Mouse (Mus musculus): ENCODE measurements around the gene Adap1. TPM values are rescaled to one million over a fixed set of nuclear protein-coding genes. Genes with fewer than 3 reads are reported as not detected.

The Adap1 gene
- polyA plus RNA-seq, 1 experiment from 2014 or later: 0.46 TPM

DNA sequence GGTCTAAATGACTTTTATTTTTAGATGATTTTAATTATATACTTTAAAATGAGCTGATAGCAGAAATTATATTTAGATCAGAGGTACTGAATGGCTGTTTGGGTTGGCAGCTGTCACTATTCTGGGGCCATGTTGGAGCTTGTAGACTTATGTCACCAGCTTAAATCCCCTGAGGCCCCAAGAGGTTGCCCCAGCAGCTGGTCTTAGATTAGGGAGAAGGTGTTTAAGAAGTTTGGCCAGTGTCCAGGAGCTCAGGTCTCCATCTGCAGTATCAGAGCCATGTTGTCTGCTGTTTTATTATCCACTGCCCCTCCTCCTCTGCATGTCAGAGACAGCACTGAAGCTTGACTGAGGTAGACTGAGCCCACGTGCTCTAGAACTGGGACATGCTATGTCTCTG, 82.0 kb downstream of the Adap1 start:
- no peak overlapping the region for H3K4me3 ChIP-seq
- no peaks in the 10 kb centered on the region for H3K9me3 ChIP-seq (replicated peaks)
- peaks cover 100% of the 10 kb centered on the region for H3K36me3 ChIP-seq
- 97% methylated on average over 1 of the region's 1 CpGs for WGBS
- no peaks in the 10 kb centered on the region for H3K4me1 ChIP-seq
- no peak overlapping the region for H3K27ac ChIP-seq
- no peak for DNase-seq (ENCODE audit: low spot score)
- no peaks in the 10 kb centered on the region for H3K27me3 ChIP-seq (ENCODE audit: low read depth, poor library complexity, severe bottlenecking)

DNA sequence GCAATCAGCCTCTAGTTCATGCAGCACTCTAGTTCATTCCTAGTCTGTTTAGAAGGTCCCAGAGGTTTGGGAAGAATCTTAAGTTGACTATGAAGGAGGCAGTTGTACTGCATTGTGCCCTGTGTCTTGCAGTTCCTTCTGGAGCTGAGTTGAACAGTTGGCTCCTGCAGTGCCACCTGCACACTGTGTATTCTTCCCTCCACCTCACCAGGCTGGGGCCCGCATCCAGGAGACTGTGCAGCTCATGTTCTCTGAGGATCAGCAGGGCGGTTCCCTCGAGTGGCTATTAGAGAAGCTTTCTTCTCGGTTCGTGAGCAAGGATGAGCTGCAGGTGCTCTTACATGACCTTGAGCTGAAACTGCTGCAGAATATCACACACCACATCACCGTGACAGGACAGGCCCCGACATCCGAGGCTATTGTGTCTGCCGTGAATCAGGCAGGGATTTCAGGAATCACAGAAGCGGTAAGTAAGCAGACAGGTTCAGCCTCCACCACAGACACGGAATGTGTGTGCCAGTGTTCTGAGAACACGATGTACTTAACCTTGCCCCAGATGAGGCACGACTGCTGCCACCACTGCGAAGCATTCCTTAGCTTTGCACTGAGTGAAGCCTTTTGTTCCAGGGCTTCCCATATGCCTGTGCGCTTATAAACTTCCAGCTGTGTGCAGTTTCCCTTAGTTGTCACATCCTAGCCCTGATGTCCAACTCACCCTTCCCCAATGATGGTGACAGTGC, 84.2 kb downstream of the Adap1 start:
- H3K36me3 ChIP-seq: peaks cover 100% of the 10 kb centered on the region
- 90% methylated on average over 15 of the region's 15 CpGs for WGBS
- no peaks in the 10 kb centered on the region for H3K27me3 ChIP-seq (ENCODE audit: low read depth, poor library complexity, severe bottlenecking)
- no peaks in the 10 kb centered on the region for H3K9me3 ChIP-seq (replicated peaks)
- DNase-seq (ENCODE audit: low spot score): no peak
- no peak overlapping the region for H3K4me3 ChIP-seq
- H3K4me1 ChIP-seq: no peaks in the 10 kb centered on the region
- no peak overlapping the region for H3K27ac ChIP-seq

DNA sequence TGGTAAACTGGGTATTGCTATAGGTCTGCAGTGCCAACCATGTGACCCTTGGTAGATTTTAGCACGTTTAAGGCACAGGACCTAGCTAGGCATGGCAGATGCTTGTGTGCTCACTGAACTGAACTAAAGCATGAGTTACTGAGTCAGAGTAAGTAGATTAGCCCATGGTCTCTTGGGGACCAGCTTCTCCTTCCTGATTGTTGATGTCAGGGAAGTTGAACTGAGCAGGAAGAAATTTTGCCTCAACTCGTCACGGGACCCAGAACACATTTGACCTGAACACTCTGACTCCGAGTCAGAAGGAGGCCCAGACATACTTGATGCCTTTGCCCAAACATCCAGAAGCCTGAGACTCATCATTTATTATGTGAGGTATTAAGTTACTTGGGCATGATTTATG, 88.0 kb downstream of the Adap1 start:
- H3K36me3 ChIP-seq: peaks cover 100% of the 10 kb centered on the region
- 87% methylated on average over 4 of the region's 4 CpGs for WGBS

DNA sequence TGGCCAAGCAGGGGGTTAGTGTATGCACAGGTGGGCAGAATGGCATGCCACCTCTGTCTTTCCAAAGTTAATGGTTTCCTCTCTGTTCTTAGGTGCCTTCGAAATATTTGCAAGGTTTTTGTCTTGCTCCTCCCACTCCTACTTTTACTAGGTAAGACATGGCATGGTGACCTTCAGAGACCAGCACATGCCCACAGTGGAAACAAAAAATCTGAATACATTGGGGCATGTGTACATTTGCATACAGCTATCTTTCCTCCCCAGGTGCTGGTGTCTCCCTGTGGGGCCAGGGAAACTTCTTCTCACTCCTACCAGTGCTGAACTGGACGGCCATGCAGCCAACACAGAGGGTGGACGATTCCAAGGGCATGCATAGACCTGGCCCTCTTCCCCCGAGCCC, 91.0 kb downstream of the Adap1 start:
- DNase-seq (ENCODE audit: low spot score): no peak
- Histone ChIP-seq H3K27me3 (ENCODE audit: low read depth, poor library complexity, severe bottlenecking) (no peaks in the 10 kb centered on the region), H3K9me3 (replicated peaks) (no peaks in the 10 kb centered on the region), H3K27ac (no peak overlapping the region), H3K4me1 (no peaks in the 10 kb centered on the region), H3K4me3 (no peak overlapping the region), H3K36me3 (peaks cover 100% of the 10 kb centered on the region)
- 92% methylated on average over 4 of the region's 4 CpGs for WGBS

More for the DNA sequence above, 88.0 kb downstream of the Adap1 start:
- Histone ChIP-seq H3K27me3 (ENCODE audit: low read depth, poor library complexity, severe bottlenecking) (no peaks in the 10 kb centered on the region), H3K27ac (no peak overlapping the region), H3K9me3 (replicated peaks) (no peaks in the 10 kb centered on the region), H3K4me1 (no peaks in the 10 kb centered on the region), H3K4me3 (no peak overlapping the region)
- no peak for DNase-seq (ENCODE audit: low spot score)

DNA sequence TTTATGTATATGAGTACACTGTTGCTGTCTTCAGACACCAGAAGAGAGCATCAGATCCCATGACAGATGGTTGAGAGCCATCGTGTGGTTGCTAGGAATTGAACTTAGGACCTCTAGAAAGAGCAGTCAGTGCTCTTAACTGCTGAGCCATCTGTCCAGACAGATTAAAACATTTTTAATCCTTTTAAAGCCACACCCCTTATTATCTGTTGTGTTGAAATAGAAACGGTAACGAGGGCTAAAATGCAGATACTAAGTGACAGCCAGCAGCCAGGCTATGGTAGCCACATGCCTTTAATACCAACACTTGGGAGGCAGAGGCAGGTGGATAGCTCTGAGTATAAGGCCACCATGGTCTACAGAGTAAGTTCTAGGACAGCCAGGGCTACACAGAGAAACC, 93.3 kb downstream of the Adap1 start:
- Histone ChIP-seq H3K4me3 (no peak overlapping the region), H3K27ac (no peak overlapping the region), H3K4me1 (no peaks in the 10 kb centered on the region), H3K36me3 (peaks cover 100% of the 10 kb centered on the region), H3K9me3 (replicated peaks) (no peaks in the 10 kb centered on the region), H3K27me3 (ENCODE audit: low read depth, poor library complexity, severe bottlenecking) (no peaks in the 10 kb centered on the region)
- WGBS: 94% methylated on average over 3 of the region's 3 CpGs
- DNase-seq (ENCODE audit: low spot score): no peak

DNA sequence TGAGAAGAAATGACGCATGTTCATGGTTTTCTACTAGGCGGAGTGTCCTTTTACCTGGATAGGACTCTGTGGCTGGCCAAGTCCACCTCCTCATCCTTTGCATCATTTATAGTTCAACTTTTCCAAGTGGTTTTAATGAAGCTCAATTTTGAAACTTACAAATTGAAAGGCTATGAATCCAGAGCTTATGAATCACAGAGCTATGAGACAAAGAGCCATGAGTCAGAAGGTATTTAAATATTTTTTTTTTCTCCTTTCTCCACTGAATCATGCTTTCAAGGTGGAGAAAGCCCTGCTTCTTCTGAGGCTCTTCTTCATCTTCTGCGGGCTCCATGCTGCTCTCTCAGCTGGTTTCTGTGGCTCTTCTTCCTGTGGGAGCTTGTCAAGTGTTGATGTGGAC, 95.7 kb downstream of the Adap1 start:
- Histone ChIP-seq H3K9me3 (replicated peaks) (no peaks in the 10 kb centered on the region), H3K27me3 (ENCODE audit: low read depth, poor library complexity, severe bottlenecking) (no peaks in the 10 kb centered on the region), H3K4me3 (no peak overlapping the region), H3K36me3 (peaks cover 100% of the 10 kb centered on the region), H3K27ac (no peak overlapping the region), H3K4me1 (no peaks in the 10 kb centered on the region)
- no peak for DNase-seq (ENCODE audit: low spot score)
- 96% methylated on average over 3 of the region's 3 CpGs for WGBS

DNA sequence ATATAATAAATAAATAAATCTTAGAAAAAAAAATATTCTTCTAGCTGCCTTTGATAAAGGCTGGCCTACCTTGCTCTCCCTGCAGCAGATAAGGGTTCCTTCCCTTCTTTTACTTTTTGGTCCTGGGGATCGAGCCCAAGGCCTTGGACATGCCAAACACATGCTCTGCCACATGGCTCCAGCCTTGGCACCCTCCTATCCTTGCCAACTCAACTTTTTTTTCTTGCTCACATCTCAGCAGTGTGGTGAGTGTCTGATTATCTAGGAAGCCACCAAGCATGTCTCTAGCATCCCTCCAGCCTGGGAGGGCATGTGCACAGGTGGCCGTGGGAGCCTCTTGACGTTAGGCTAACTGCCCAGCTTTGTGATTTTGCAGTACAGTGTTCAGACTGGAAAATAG, 97.1 kb downstream of the Adap1 start:
- DNase-seq (ENCODE audit: low spot score): no peak
- WGBS: 94% methylated on average over 3 of the region's 3 CpGs
- Histone ChIP-seq H3K27ac (no peak overlapping the region), H3K27me3 (ENCODE audit: low read depth, poor library complexity, severe bottlenecking) (no peaks in the 10 kb centered on the region), H3K4me3 (no peak overlapping the region), H3K9me3 (replicated peaks) (no peaks in the 10 kb centered on the region), H3K4me1 (no peaks in the 10 kb centered on the region), H3K36me3 (peaks cover 100% of the 10 kb centered on the region)

DNA sequence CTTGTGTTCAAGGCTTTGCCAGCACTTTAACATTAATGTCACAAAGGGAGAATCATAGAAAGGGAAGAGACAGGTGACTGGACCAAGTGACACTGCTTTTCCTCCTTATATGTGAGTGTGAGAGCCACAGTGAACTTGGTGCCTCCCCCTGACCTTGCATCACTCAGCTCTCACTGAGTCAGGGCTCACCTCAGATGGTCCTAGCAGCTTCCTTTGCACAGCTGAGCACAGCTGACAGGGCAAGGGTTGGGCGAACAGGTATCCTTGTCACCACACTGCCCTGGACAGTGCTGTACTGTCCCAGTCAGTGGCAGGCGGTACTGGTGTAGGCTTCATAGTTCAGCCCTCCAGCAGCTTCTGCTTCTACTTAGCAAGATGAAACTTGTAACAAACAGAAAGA, 97.8 kb downstream of the Adap1 start:
- DNase-seq (ENCODE audit: low spot score): no peak
- no peaks in the 10 kb centered on the region for H3K9me3 ChIP-seq (replicated peaks)
- H3K27ac ChIP-seq: no peak overlapping the region
- no peaks in the 10 kb centered on the region for H3K4me1 ChIP-seq
- 96% methylated on average over 2 of the region's 2 CpGs for WGBS
- no peaks in the 10 kb centered on the region for H3K27me3 ChIP-seq (ENCODE audit: low read depth, poor library complexity, severe bottlenecking)
- no peak overlapping the region for H3K4me3 ChIP-seq
- H3K36me3 ChIP-seq: peaks cover 100% of the 10 kb centered on the region

DNA sequence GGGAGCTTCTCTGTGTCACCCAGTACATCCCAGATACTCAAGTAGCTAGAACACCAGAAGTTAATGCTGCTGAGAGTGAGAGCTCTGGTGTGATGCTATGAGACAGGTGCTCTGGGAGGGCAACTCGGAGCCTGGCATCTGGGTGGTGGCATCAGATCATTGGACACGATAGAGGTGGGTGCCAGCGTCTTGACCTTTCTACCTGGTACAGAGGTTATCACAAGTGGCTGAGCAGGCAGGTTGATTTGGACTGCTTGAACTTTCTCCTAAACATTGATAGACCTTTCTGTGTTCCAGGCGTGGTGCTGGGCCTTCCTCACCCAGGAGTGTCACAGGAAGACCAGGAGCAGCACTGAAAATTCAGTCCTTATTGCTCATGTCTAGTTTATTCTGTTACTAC, 98.2 kb downstream of the Adap1 start:
- H3K27ac ChIP-seq: no peak overlapping the region
- no peak overlapping the region for H3K4me3 ChIP-seq
- WGBS: 94% methylated on average over 4 of the region's 4 CpGs
- H3K27me3 ChIP-seq (ENCODE audit: low read depth, poor library complexity, severe bottlenecking): no peaks in the 10 kb centered on the region
- DNase-seq (ENCODE audit: low spot score): no peak
- H3K4me1 ChIP-seq: no peaks in the 10 kb centered on the region
- H3K9me3 ChIP-seq (replicated peaks): no peaks in the 10 kb centered on the region
- H3K36me3 ChIP-seq: peaks cover 98% of the 10 kb centered on the region

DNA sequence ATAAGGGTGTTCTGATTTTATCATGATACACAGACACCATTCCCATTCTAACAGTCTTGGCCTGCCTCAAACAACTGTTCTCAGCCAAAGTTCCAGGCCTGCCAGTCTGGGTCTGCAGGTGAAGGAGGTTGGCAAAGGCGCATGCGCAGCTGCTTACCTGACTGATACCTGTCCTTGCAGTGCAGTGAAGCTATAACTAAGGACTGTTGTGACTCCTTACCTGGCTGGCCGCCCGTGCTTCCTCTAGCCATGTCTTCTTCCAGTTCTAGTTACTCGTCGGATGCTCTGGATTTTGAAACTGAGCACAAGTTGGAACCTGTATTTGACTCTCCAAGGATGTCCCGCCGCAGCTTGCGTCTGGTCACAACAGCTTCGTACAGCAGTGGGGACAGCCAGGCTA, 102.1 kb downstream of the Adap1 start:
- Histone ChIP-seq H3K4me1 (no peaks in the 10 kb centered on the region), H3K36me3 (peaks cover 86% of the 10 kb centered on the region), H3K27ac (no peak overlapping the region), H3K27me3 (ENCODE audit: low read depth, poor library complexity, severe bottlenecking) (no peaks in the 10 kb centered on the region), H3K4me3 (no peak overlapping the region), H3K9me3 (replicated peaks) (no peaks in the 10 kb centered on the region)
- WGBS: 95% methylated on average over 10 of the region's 10 CpGs
- no peak for DNase-seq (ENCODE audit: low spot score)

MicroRNAs within 50 kb of the gene (microRNA counts, 519-probe panel; counts per million panel counts)
- microRNA mmu-miR-339-3p: 684 counts per million, percentile 72 among the panel's probes with 10 or more counts
- 684 counts per million, percentile 72 among the panel's probes with 10 or more counts for microRNA mmu-miR-339-5p

Small RNA genes within 50 kb of the gene (microRNA-seq; reads per million reads assigned to microRNA genes)
- gene Mir339: 535 reads per million, percentile 67 among the genes with 10 or more reads in this experiment

Other genes starting within 250 kb of the Adap1 start
- gene Prkar1b, start 175.6 kb downstream of the Adap1 start, polyA plus RNA-seq (2016; fragmentation: Nextera tagmentation; extraction: Ambion mirVana): 3.2 and 4.9 TPM in 2 replicates
- 12.9 and 13.1 TPM in 2 replicates for gene Dnaaf5, start 175.4 kb downstream of the Adap1 start, polyA plus RNA-seq (2016; fragmentation: Nextera tagmentation; extraction: Ambion mirVana)
- 47.9 and 52.7 TPM in 2 replicates for gene Sun1, start 125.0 kb downstream of the Adap1 start, polyA plus RNA-seq (2016; fragmentation: Nextera tagmentation; extraction: Ambion mirVana)
- 196 and 215 TPM in 2 replicates for gene Get4, start 73.3 kb downstream of the Adap1 start, polyA plus RNA-seq (2016; fragmentation: Nextera tagmentation; extraction: Ambion mirVana)
- 110 and 118 TPM in 2 replicates for gene Cox19, start 25.8 kb upstream of the Adap1 start, polyA plus RNA-seq (2016; fragmentation: Nextera tagmentation; extraction: Ambion mirVana)
- not detected in 2 replicates for gene Cyp2w1, start 27.0 kb upstream of the Adap1 start, polyA plus RNA-seq (2016; fragmentation: Nextera tagmentation; extraction: Ambion mirVana)
- 2.2 and 2.3 TPM in 2 replicates for gene Gpr146, start 52.1 kb upstream of the Adap1 start, polyA plus RNA-seq (2016; fragmentation: Nextera tagmentation; extraction: Ambion mirVana)
- 0.16 and 0.56 TPM in 2 replicates for gene C130050O18Rik, start 79.7 kb upstream of the Adap1 start, polyA plus RNA-seq (2016; fragmentation: Nextera tagmentation; extraction: Ambion mirVana)
- 0.19 and 0.39 TPM in 2 replicates for gene Gper1, start 97.5 kb upstream of the Adap1 start, polyA plus RNA-seq (2016; fragmentation: Nextera tagmentation; extraction: Ambion mirVana)
- gene 3110082I17Rik, start 134.9 kb upstream of the Adap1 start, polyA plus RNA-seq (2016; fragmentation: Nextera tagmentation; extraction: Ambion mirVana): 51.6 and 60.2 TPM in 2 replicates
- 12.5 and 12.8 TPM in 2 replicates for gene Zfand2a, start 158.9 kb upstream of the Adap1 start, polyA plus RNA-seq (2016; fragmentation: Nextera tagmentation; extraction: Ambion mirVana)
- gene Uncx, start 217.9 kb upstream of the Adap1 start, polyA plus RNA-seq (2016; fragmentation: Nextera tagmentation; extraction: Ambion mirVana): 0.50 and 1.1 TPM in 2 replicates

Data from limb, embryonic 10.5 days (tissue).